Mouse (Mus musculus) gastrocnemius, adult 8-10 months (tissue): Measurements from ENCODE around the gene Nsun2. TPM values are rescaled to one million over a fixed set of nuclear protein-coding genes. Genes with fewer than 3 reads are reported as not detected.
A peak's percentile ranks its signal among the peaks of the same experiment; 100 is the strongest.

ENCODE experiments used
- DNase-seq, 2 experiments: peaks; one replicate each; pipeline ENCODE4 v3.0.0; 2022; ENCODE audit warnings: low spot score in 2 of 2
- total RNA-seq, 4 experiments: library from RNA; stranded (reverse); gene quantifications; 2 replicates each; pipeline ENCODE4 v1.2.4; 2022

Gene Nsun2
- total RNA-seq, 4 experiments from 2014 or later = 41.3 to 58.5 (median 46.7) TPM

DNA sequence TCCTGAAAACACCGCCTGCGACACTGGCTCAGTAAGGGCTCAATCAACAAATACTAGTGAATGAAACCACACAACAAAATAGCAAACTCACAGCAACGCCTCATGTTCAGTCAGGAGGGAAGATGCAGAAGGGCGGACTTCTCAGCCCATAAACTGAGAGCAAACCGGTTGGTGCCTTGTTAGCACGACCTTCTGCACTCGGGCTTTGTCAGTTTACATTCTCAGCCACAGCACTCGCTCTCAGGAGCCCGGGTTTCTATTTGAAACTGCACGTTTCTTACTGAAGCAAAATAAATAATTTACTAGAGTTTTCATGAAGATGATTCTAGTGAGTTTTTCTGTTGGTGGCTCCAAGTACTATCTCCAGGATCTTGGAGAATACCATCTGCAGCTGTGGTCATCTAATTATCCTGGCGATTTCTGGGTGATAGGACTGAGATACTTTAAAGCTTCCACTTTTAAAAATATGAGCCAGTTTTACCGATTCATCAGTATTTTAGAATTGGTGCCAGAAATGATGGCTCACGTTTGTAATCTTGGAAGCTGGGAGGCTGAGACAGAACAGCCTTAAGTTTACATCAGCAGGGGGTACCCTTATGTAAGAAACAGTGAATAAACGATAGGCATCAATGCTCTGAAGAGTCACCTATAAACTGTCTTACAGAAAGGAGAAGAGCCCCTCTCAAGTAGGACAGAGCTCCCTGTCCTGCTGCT lies 9.9 kb upstream of the Nsun2 start:
- no peak for DNase-seq

- no peak for DNase-seq
Observed at GRCm38 (mm10) chr13:69524158-69524530, 9.4 kb upstream of the Nsun2 start.

DNA sequence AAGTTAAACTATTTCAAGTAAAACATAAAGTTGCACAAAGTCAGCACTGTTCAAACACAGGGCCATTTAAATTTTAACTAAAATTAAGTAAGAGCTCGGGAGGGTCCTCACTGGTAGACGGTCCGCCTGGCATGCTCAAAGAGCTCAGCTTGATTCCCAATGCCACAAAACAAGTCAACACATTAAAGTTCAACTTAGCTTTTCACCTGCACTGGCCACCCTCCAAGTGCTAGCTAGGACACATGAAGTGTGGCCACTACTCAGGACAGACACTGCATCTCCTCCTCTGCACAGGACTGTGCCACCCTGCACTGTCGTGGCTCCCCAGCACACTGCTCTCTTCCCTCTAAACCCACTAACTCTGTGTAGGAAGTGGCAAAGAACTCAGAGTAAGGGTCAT lies 7.7 kb upstream of the Nsun2 start:
- no peak for DNase-seq

GRCm38 (mm10) chr13:69528531-69528930 lies 5.0 kb upstream of the Nsun2 start:
- no peak for DNase-seq

DNA sequence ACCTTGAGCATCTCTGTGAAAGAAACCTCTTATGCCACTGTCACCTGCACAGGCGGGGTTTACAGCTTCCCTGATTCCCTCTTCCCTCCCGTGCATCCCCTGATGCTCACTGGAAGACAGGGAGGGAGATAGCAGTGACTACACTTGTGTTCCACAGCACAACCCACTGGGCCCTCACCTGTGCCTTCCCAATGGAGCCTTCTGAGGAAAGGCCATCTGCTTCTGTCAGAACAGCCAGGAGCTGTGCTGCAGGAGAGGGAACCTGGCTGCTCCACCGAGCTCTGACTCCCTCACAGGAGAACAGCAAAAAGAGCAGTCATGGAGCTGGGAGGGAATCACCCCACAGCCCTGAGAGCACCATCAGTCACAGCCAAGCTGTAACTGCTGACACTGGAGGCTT lies 3.4 kb upstream of the Nsun2 start:
- no peak for DNase-seq

GRCm38 (mm10) chr13:69530951-69531350 lies 2.6 kb upstream of the Nsun2 start:
- DNase-seq = no peak

DNA sequence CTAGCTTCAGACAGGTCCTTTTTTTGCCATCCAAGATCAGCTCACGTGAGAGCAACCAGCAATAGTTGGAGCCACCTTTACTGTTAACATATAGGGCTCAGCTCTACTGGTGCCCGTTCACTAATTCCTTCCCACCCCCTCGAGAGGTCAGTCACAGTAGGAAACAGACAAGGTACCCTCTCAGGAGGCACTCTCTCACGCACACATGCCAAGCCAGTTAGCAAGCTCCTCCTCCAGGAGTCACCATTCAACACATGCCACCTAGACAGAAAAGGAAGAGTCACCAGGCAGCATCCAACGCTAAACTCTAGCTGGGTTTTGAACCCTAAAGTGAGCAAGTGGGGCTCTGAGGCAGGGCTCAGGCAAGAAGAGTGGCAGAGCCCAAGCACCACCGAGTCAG lies 2.1 kb upstream of the Nsun2 start:
- no peak for DNase-seq

DNA sequence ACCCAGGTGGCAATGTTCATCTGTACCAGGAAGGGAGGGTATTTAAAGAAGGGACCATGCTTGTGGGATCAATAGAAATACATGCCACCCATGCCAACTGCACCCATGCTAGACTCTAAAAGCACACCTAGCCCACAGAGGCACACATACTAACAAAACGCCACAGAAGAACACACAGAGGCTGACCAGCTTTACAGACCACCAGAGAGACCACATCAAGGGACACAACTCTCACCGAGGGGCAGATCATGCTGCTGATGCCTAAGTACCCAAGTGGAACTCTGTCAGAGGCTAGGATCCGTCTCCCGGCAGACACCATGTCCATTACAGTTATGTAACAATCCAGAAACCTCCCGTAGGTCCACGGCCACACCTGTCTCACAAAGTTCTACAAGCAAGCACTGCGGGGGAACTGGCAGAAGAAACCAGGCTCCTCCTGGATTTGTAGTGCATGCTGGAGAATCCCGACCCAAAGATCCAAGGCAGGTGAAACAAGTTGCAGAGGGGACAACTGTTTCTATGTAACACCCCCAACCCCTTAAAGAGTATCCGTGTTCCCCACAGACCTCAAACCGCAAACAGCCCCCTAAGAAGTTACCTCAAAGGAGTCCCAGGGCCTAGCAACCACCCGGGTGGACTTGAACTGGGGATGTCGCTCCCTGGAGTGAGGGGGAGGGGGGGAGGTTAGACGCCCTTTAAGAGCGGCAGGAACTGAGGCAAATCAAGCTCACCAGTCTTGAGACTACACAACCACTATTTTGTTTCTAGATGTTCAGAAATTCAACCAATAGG lies 1.2 kb upstream of the Nsun2 start:
- DNase-seq = no peak

DNA sequence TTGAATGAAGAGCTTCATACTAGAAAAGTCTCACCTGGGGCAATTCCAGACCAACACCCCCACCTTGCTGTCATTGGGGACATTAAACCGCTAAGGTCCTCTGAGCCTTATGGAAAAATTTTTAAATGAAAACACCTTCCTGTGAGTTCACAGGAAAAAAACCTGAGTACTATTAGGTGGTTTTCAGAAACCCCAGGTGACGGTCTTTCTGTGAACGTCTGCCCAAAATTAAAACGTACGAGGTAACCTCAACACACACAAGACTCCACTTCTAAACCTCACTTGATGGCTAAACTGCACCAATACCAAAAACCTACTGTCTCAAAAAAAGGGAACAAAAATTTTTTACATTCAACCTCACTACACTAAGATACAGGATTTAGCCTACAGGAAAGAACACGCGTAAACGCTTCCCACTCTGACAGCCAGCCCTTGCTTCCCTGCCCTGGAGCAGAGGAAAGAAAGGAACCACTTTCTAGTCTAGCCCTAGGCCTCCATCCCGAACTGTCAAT lies 597 bp upstream of the Nsun2 start:
- no peak for DNase-seq

GRCm38 (mm10) chr13:69534334-69534653 lies 748 bp downstream of the Nsun2 start, which contains the start of gene Tent4a:
Gene Tent4a, minus strand, starts transcription at chr13:69534617.
- DNase-seq = no peak

DNA sequence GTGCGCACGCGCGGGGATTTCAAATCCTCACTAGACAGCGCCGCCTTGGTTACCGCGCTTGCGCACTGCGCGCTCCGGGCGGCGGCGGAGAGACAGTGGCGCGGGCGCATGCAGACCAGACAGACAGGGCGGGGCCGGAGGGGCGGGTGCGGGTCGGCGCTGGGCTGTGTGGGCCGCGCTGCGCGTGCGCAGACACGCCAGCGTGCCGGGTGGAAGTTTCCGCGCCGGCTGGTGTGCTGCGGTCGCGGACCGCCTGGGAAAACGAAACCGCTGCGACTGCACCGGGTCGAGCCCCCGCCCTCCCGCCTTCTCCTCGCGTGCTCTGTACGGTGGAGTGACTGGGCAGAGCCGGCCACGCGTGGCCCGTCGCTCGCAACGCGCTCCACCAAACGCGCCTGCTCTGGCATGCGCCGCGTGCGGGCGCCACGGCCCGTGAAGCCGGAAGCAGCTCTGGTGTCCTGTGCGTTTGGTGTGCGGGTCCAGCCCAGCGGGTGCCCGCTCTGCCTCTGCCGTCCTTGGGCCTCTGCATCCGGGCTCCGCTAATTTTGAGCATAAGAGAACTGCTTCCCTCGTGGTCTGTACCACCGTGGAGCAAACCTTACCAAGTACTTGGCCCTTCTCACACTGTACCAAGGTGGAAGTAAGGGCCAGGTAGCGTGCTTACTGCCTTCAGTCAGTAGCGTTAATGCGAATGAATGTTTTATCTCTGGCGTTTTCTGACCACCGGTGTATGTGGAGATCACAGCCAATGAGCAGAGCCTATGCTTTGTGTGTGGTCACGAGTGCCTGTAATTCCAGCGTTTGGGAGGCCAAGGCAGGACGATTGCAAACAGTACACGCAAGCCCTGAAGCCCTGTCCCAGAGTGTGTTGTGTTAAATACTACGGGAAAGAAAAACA lies 1.4 kb downstream of the Nsun2 start:
- DNase-seq = peak; percentile 98 to 99

DNA sequence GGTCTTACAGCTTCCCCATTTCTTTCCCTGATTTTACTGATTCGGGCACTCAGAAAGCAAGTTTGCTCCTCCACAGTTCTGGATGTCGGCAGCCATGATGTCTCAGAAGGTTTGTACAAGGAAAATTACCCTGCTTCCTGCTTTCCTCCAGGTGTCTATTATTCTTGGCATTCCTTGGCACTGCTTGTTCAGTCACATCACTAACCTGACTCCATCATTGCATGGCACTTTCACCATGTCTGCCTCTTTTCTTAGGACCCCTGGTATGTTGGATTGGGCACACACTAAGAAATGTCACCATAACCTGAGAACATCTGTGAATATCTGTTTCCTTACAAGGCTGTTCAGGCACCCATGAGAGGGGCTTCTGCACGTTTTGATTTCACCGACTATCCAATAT lies 2.5 kb downstream of the Nsun2 start:
- no peak for DNase-seq

DNA sequence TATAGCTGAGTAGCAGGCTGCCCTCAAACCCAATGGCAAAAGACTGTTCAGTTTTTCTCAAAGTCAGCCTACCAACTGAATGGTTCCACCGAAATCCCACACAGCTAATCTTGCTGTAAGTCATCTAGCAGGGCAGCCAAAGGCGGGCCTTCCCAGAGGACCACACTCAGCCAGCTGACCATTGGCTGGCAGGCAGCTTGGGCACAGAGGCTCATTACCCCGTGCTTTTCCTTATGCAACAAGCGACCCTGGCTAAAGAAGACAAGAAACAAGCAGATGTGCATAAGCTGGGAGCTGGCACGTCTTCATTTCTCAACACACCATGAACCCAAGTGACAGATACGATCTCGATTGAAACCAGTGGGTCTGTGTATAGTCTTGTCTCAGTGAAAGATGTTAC lies 3.8 kb downstream of the Nsun2 start:
- DNase-seq = no peak

DNA sequence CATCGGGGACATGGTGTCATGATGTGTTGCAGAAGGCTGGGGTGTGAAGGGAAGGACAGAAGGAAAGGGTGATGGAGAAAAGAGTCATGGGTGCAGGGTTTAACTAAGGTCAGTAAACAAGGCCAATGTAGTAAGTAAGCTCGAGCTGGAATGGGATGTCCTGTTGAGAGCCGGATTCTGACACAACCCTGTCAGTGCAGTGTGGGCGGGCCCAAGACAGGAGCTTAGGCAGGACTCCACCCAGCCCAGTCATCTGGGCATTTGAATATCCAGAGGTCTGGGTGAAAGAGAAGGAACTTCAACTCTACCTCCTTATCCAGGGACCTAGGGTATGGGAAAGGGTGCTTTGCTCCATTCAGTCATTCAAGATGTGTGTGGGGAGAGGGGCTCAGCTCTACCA lies 4.8 kb downstream of the Nsun2 start:
- DNase-seq = peak in 1 of 2 experiments; percentile 29

GRCm38 (mm10) chr13:69541209-69541608 lies 7.7 kb downstream of the Nsun2 start:
- DNase-seq = peak in 1 of 2 experiments; percentile 45

DNA sequence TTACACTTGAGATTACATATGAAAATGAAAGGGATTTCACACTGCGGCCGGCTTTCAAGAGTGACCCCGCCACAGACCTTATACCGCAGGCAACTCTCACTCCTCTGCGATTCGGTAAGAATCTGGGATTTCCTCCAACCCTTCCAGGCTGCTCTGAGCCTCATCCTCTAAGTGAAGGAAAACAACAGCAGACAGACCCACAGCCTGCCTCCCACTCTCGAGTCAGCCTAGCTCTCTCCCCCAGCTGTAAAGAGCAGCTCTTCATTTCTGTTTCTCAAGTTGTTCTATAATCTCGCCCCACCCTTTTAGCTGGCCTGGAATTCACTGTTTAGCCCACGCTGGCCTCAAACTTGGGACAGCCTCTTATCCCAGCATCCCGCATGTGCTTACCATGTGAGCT lies 8.2 kb downstream of the Nsun2 start:
- no peak for DNase-seq

DNA sequence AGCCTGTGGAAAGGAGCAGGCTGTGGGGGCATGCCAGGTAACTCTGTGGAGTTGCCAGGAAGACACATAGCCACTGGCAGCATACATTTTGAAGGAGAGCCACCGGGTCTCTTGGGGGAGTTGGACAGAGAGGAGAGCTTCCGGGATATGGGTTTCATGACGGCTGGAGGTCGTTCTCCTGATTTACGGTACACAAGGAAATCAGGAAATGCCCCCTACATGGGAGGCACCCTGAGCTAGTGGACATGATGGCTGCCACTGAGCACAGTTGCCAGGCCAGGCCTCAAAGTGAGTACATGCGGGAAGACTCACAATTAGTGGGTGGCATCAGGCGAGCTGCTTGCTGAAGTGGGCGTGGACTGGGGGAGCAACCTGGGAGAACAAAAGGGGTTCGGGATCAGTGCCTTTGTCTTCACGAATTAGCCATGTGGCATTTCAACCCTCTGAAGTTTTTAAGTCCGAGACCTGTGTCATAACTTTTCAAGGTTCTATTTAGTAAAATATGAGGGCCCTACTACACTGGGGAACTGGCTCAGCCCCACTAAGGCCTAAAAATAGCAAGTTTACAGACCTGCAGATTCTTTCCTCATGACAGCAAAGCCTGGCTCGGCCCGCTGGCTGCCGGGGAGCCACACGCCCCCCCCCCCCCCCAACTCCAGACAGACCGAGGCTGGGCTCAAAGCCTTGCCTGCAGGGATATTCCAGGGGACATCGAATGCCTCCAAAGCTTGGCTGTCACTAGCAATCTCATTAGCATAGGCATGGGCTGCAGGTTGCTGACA lies 9.2 kb downstream of the Nsun2 start:
- peak in 1 of 2 experiments; percentile 58 for DNase-seq

- no peak for DNase-seq
Observed at GRCm38 (mm10) chr13:69543595-69543994, 10.0 kb downstream of the Nsun2 start.

DNA sequence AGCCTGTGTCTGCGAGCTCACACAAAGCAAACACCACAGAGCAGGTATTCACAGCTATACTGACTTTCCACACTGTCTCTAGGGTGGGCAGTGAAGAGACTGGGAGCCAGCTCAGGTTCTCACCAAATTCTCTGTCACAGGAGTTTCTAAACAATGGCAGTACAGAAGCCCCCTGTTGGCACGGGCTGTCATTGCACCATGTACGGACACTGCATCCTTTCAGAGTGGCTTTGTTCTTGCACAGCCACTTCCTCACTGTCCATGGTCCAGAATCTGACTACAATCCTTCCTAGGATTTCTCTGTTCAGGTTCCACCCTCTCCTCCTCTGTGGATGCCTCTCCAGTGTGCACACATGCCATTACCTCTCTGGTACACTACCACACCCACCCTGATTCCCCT lies 11.5 kb downstream of the Nsun2 start:
- DNase-seq = no peak

- DNase-seq = no peak
Observed at GRCm38 (mm10) chr13:69547488-69548180, 14.1 kb downstream of the Nsun2 start.
